Mouse (Mus musculus) monocyte, adult 2 months (primary cell): ENCODE results near the gene Pmm1.
"Not testable (repeated sequence)": the region's sequence is repeated elsewhere in the genome, so short reads cannot be mapped to it uniquely, and the experiment has no call there.

ENCODE experiments used
- DNase-seq, 2 experiments: peaks; one replicate each; pipeline ENCODE4 v3.0.0; 2022; ENCODE audit warnings: low spot score in 2 of 2, low read depth in 1 of 2

Gene Pmm1

DNA sequence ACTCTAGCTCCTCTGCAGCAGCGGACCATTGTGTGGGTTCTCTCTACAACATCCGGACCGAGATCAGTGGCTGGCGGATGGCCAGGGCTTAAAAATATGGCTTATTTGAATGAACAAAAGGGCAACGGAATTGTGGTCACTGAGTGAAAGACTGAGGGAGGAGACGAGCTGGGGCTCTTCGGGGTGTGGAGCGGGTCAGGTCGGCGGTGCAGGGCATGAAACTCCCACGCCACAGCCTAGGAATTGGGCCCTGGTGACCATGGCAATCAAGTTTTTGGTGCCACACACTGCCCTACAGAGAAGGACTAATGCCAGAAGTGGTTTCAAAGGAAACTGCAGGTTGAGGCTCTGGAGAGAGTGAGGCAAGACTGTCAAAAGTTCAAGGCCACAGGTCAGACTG is 32.5 kb downstream of the Pmm1 start:
- DNase-seq: no peak

DNA sequence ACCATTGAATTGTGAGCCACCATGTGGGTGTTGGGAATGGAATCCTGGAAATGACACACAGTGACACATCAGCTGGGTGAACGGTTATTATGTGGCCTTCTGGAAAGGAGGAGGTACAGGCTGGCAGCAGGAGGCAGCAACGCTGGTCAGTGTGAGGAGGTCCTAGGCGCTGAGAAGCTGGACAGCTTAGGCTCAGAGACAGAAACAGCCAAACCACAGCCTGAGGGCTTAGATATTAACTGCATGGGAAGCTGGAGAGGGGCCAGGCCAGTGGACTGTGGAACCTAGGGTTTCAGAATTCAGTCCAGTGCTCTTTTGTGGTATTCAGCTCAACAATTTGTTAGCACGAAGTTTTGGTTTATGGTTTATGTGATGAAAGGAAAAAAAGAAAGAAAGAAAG is 33.0 kb downstream of the Pmm1 start:
- no peak for DNase-seq

GRCm38 (mm10) chr15:81926446-81926822 is 34.3 kb downstream of the Pmm1 start:
- DNase-seq: no peak

DNA sequence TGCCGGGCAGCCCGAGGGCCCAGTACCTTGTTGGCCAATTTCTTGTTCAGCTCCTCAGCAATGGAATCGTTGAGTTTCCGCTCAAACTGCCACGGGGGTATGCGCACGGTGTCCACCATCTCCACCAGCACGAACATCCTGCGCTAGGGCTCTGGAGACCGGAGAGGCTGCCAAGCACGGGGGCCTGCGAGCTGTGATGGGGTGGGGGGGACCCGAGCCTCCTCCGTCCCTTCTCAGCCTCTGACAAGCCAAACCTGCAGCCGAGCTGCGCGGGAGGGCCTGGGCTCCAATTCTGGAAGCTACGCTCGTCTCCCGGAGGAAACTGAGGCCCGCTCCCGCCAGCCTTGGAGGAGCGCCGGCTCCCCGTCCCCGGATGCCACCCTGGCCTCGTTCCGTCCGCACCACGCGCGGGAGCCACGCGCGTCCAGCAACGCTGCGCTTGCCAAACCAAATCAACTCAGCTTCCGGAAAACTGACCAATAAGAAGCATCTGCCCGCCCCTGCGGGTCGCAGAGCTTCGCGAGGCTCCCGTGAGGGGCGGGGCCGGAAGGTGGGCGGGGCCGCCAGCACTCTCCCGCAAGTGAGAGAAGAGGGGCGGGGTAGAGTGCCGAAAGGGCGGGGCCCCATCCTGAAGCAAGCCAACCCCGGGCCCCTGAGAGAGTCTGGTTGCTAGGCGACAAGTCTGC is 34.8 kb downstream of the Pmm1 start, which contains the start of gene Polr3h:
Gene Polr3h, minus strand, starts transcription at position 481 of the 686 bp plus-strand sequence.
- peak; percentile 77 to 83 for DNase-seq

- DNase-seq: no peak
Observed at GRCm38 (mm10) chr15:81924933-81925332, 35.8 kb downstream of the Pmm1 start.

GRCm38 (mm10) chr15:81921255-81921654 is 39.5 kb downstream of the Pmm1 start:
- DNase-seq: no peak

- no peak for DNase-seq
Observed at GRCm38 (mm10) chr15:81920546-81921217, 40.0 kb downstream of the Pmm1 start.

DNA sequence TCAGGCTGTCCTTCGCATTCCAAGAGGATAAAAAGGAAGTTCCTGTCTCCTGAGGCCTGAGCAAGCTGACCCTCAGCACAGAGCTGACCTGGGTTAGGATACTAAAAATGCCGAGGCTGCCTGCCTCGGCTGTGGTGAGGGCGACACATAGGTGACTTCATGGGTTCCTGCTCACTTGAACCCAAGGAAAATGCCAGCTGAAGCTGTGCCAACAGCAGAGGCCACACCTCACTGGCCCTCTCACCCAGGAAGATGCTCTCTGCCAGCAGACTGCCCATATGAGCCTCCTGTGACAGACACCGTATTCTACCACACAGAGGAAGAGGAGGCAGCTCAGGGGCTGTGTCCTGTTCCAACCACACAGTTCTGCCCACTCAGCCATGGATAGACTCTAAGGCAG is 41.7 kb downstream of the Pmm1 start:
- DNase-seq: no peak

DNA sequence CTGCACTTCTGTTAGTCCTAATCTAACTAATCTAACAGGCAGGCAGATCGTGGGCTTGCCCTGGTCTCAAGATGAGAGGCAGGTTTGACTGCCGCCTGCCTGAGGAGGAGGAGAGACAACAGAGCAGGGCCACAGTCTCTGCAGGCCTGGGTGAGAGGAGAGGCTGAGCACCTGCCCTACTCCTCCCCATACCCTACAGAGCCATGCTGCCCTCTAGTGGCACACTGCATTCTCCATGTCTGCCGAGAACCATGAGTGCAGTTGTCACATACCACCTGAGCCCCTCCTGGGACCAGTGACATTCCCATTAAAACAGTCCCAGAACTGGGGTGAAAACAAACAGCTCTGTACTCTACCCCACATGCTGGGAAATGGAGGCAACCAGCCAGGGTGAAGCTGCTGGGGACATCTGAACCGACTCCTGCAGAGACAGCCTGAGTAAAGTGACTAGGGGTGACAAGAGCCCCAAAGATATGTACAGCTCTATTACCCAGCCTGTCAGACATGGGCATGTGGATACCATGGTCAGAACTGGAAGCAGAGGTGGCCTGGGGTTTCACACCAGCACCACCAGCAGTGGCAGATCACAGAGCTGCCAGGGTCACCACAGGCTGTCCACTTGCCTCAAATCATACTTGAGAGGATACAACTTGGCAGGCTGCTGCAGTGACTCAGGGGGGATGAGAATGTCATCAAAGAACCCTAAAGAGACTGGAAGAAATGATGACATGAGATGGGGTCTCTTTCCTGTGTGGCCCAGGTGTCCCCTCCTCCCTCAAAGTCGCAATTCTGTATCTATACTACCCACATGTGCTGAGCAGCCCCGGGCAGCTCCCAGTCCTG is 42.9 kb downstream of the Pmm1 start:
- DNase-seq: peak in 1 of 2 experiments; percentile 32

- no peak for DNase-seq
Observed at GRCm38 (mm10) chr15:81917201-81917600, 43.5 kb downstream of the Pmm1 start.

DNA sequence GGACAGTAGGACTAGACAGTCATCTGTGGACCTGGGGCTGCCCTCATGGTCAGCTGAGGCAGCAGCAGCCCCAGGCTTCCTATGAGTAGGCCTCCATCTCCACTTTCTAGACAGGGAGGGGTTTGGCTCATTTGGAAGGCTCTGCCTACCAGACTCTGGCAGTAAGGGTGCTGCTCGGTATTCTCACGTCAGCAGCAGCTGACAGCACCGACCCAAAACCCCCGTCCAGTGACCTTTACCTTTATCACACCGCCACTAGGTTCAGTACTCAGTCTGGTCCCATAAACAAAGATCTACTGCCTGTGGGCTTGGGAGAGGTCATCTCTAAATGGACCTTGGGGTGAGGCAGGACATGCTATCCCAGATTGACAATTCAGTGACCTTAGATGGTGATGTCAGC is 45.1 kb downstream of the Pmm1 start:
- no peak for DNase-seq

DNA sequence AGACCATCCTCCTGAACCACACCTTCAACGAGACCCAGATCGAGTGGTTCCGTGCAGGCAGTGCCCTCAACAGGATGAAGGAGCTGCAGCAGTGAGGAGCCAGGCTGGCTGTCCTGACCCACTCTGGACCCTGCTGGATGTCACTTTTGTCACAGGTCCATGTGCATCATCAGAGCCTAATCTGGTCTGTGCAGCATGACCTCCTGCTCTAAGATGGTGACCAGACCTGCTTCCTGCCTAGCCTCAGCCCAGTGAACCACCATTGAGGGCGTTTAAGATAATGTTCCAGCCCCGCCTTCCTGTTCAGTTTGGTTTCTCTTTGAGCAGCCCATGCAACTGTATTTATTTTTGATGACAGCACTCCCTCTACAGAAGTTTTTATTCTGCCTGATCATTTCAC is 46.1 kb downstream of the Pmm1 start:
- DNase-seq: no peak

DNA sequence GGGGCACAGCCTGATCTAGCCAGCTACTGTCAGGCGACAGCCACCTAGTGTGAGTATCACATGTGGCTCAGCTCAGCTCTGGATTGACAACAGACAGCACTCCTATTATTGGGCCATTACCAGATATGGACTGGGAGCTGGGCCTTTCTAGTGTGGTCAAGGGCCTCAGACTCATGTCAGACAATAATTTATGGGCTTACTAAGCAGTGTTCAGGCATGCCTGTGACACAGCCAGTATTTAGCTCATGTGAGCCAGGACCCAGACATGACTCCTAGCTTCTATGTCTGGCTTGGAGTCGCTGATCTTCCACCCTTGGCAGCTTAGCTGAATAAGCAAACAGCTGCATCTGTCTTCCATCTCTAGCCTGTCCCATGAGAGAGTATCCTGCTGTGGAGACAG is 48.2 kb downstream of the Pmm1 start:
- no peak for DNase-seq

DNA sequence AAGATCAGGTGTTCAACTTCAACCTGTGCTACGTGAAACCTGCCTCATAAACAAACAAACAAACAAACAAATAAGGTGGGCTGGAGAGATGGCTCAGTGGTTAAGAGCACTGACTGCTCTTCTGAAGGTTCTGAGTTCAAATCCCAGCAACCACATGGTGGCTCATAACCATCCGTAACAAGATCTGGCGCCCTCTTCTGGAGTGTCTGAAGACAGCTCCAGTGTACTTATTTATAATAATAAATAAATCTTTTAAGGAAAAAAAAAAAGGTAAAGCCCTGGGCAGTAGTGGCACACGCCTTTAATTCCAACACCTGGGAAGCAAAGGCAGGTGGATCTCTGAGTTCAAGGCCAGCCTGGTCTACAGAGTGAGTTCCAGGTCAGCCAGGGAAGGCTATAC is 52.0 kb downstream of the Pmm1 start:
- DNase-seq: not testable (repeated sequence)

DNA sequence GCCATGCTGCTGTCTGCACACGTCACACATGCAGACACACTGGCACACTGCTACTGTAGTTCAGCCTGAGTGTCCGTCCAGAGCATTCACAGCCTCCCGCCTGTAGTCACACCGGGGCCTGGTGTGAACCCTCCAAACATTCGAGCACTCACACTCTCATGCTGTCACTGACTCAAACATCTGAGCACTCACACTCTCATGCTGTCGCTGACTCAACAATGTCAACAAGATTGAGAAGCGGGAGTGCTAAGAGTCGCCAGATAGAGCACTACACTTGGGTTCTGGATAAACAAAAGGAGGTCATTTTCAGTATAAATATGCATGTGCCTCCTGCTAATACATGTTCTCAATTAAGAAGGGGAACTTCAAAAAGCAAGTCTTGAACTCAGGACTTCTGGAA is 52.8 kb downstream of the Pmm1 start:
- DNase-seq: no peak

DNA sequence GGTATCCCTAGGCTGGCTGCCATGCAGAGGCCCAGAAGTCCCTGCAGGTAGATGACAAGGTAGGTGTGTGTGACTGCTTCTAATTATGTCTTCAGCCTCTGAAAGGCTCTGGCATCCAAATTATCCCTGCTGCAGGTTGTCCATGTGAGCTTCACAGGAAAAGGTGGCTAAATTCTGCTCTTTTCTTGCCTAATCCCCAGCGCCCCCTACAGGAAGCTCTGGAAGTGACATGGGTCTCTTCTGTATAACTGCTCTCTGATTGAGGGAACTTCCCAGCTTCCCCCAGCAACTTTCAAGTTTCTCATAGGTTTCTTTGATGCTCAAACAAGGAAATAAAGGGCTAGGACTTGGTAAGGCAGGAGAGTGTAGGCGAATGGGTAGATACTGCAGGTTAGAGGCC is 55.8 kb downstream of the Pmm1 start:
- peak; percentile 35 to 68 for DNase-seq
